Comparison of ENCODE assay signal across 8 mouse cellular contexts in genomic region chr10:13500938-13501496, GRCm38 (mm10). TPM values are rescaled to one million over a fixed set of nuclear protein-coding genes. Genes with fewer than 3 reads are reported as not detected.
DNase-seq lines count a peak whose midpoint lies in the region; ATAC-seq and TF ChIP-seq lines count a peak whose summit lies in the region.

No protein-coding gene starts in this region.

- H3K4me1 ChIP-seq in hindbrain, postnatal 0 days (ENCODE audit: insufficient read depth, low read length): 0 out of 2 replicates have a peak, but pooled peaks cover 3% of the 10 kb centered on the region

- WGBS in hindbrain, postnatal 0 days: under 1% methylated on average over 30 of the region's 30 CpGs

- peak; percentile 91 for DNase-seq in ZHBTc4 (ENCODE audit: low read depth, low spot score)
- peak; percentile 90 for DNase-seq in gastrocnemius, adult 2 months
- DNase-seq in hindbrain, postnatal 0 days (ENCODE audit: low spot score): peak; percentile 89
- peak; percentile 83 to 88 for DNase-seq in left cerebral cortex, adult 2 months (ENCODE audit: extremely low spot score in 1 of 2, low spot score in 2 of 2)
- DNase-seq in right cerebral cortex, adult 2 months (ENCODE audit: low spot score in 2 of 2): peak; percentile 88 to 89
- DNase-seq in urinary bladder, postnatal 14 days (ENCODE audit: low spot score): peak; percentile 90

- no peaks in the 10 kb centered on the region for H3K27me3 ChIP-seq in hindbrain, postnatal 0 days (ENCODE audit: insufficient read depth, low read length)

- intact Hi-C loops in gastrocnemius, adult 2 months (cut with DNase I): no loop called here
- intact Hi-C loops in left cerebral cortex, adult 2 months (cut with DNase I): loop anchor here (5.0 kb wide), 1 partner anchor 484 kb away; no protein-coding TSS in a partner anchor

- peak; percentile 80 for ATAC-seq in common myeloid progenitor, adult 5-6 weeks (replicated peaks; ENCODE audit: low read depth, poor library complexity, severe bottlenecking)
- ATAC-seq in hindbrain, postnatal 0 days: peak; percentile 96
- ATAC-seq in megakaryocyte, adult 5-6 weeks (ENCODE audit: poor library complexity, severe bottlenecking): peak; percentile 89

- no peak for TF ChIP-seq CTCF in gastrocnemius, adult 2 months (IDR thresholded peaks at IDR 0.05)
- no peak for TF ChIP-seq CTCF in hindbrain, postnatal 0 days (IDR thresholded peaks at IDR 0.05; ENCODE audit: low read depth)
- TF ChIP-seq CTCF in left cerebral cortex, adult 2 months (IDR thresholded peaks at IDR 0.05): no peak

- no peaks in the 10 kb centered on the region for H3K36me3 ChIP-seq in hindbrain, postnatal 0 days (ENCODE audit: insufficient read depth, low read length)

- H3K9ac ChIP-seq in hindbrain, postnatal 0 days (replicated peaks; ENCODE audit: low read length): peak overlapping the region; percentile 68

- H3K27ac ChIP-seq in gastrocnemius, adult 2 months: peak overlapping the region; percentile 83
- H3K27ac ChIP-seq in hindbrain, postnatal 0 days: peak overlapping the region; percentile 54; the same call in 1 of the 2 replicates
- H3K27ac ChIP-seq in left cerebral cortex, adult 2 months: peak overlapping the region; percentile 83

- H3K9me3 ChIP-seq in hindbrain, postnatal 0 days (ENCODE audit: low read length): no peaks in the 10 kb centered on the region

- H3K4me3 ChIP-seq in gastrocnemius, adult 2 months: peak overlapping the region; percentile 87
- peak overlapping the region; percentile 66 for H3K4me3 ChIP-seq in hindbrain, postnatal 0 days (ENCODE audit: low read length)
- H3K4me3 ChIP-seq in left cerebral cortex, adult 2 months: peak overlapping the region; percentile 82

- peak overlapping the region; percentile 86 for H3K4me2 ChIP-seq in hindbrain, postnatal 0 days (ENCODE audit: low read depth, low read length)

RNA-seq across cellular contexts. Expression of gene Fuca2, which starts 1.7 kb away (rescaled TPM):
- total RNA-seq in common myeloid progenitor, adult 5-6 weeks (2017): 46.3 and 56.7 TPM in 2 replicates
- total RNA-seq in gastrocnemius, adult 2 months (2021): 10 to 100 TPM; 11.4 to 15.1 TPM
- 11.6 and 15.0 TPM in 2 replicates for total RNA-seq in hindbrain, postnatal 0 days (2014; rRNA removed)
- 59.8 and 62.3 TPM in 2 replicates for polyA plus RNA-seq in hindbrain, postnatal 0 days (2015; fragmentation: Nextera tagmentation; extraction: Ambion mirVana)
- total RNA-seq in left cerebral cortex, adult 2 months (2021): 10 to 100 TPM; 39.1 to 39.6 TPM
- 181 and 184 TPM in 2 replicates for total RNA-seq in megakaryocyte, adult 5-6 weeks (2015)
- total RNA-seq in megakaryocyte, adult 5-6 weeks (2017): 95.8 and 116 TPM in 2 replicates

RNA-seq across cellular contexts. Expression of gene Phactr2, which starts 26.8 kb away (rescaled TPM):
- total RNA-seq in common myeloid progenitor, adult 5-6 weeks (2017): 25.9 and 27.6 TPM in 2 replicates
- 10 to 100 TPM; 16.0 to 19.6 TPM for total RNA-seq in gastrocnemius, adult 2 months (2021)
- total RNA-seq in hindbrain, postnatal 0 days (2014; rRNA removed): 6.4 and 11.8 TPM in 2 replicates
- polyA plus RNA-seq in hindbrain, postnatal 0 days (2015; fragmentation: Nextera tagmentation; extraction: Ambion mirVana): 8.8 and 10.2 TPM in 2 replicates
- total RNA-seq in left cerebral cortex, adult 2 months (2021): 10 to 100 TPM; 28.8 to 31.5 TPM
- total RNA-seq in megakaryocyte, adult 5-6 weeks (2015): 31.2 and 40.1 TPM in 2 replicates
- 30.1 and 40.2 TPM in 2 replicates for total RNA-seq in megakaryocyte, adult 5-6 weeks (2017)

RNA-seq across cellular contexts. Expression of gene Adat2, which starts 51.7 kb away (rescaled TPM):
- 2.7 TPM in 2 replicates for total RNA-seq in common myeloid progenitor, adult 5-6 weeks (2017)
- 1 to 10 TPM; 2.9 to 3.3 TPM for total RNA-seq in gastrocnemius, adult 2 months (2021)
- 2.6 and 2.8 TPM in 2 replicates for total RNA-seq in hindbrain, postnatal 0 days (2014; rRNA removed)
- 2.4 and 2.9 TPM in 2 replicates for polyA plus RNA-seq in hindbrain, postnatal 0 days (2015; fragmentation: Nextera tagmentation; extraction: Ambion mirVana)
- 1 to 10 TPM; 7.9 to 8.4 TPM for total RNA-seq in left cerebral cortex, adult 2 months (2021)
- 4.1 and 5.4 TPM in 2 replicates for total RNA-seq in megakaryocyte, adult 5-6 weeks (2015)
- 1.6 and 2.2 TPM in 2 replicates for total RNA-seq in megakaryocyte, adult 5-6 weeks (2017)

RNA-seq across cellular contexts. Expression of gene Pex3, which starts 51.9 kb away (rescaled TPM):
- 15.4 and 23.3 TPM in 2 replicates for total RNA-seq in common myeloid progenitor, adult 5-6 weeks (2017)
- total RNA-seq in gastrocnemius, adult 2 months (2021): 10 to 100 TPM in 1 of 2 experiments, 1 to 10 TPM in 1; 8.7 to 10.2 TPM
- total RNA-seq in hindbrain, postnatal 0 days (2014; rRNA removed): 23.7 and 30.5 TPM in 2 replicates
- polyA plus RNA-seq in hindbrain, postnatal 0 days (2015; fragmentation: Nextera tagmentation; extraction: Ambion mirVana): 31.5 and 35.7 TPM in 2 replicates
- 10 to 100 TPM; 29.8 to 31.6 TPM for total RNA-seq in left cerebral cortex, adult 2 months (2021)
- 38.1 and 38.8 TPM in 2 replicates for total RNA-seq in megakaryocyte, adult 5-6 weeks (2015)
- 23.7 and 25.5 TPM in 2 replicates for total RNA-seq in megakaryocyte, adult 5-6 weeks (2017)

Comparison
In these comparisons a context has a peak if more than half of its experiments do, and no peak if none do; other contexts are left out.
1. Peak in every context shown above with its lines: DNase-seq, ATAC-seq, H3K4me3 ChIP-seq and H3K27ac ChIP-seq.